Mouse (Mus musculus): ENCODE measurements at regions not wholly inside any gene's neighbourhood (a gene's known extent, or its start where the extent isn't known, plus 50 kb on each side); places are given as distances from the start of the nearest gene placed in this dataset.

- DNase-seq (ENCODE audit: extremely low read depth, low read depth), result no peak
These were observed 1862.5 kb downstream of the Efna5 start for GRCm38 (mm10) chr17:61018647-61019046.
